Mouse (Mus musculus): ENCODE results near the gene Cflar. TPM values are rescaled to one million over a fixed set of nuclear protein-coding genes. Genes with fewer than 3 reads are reported as not detected.

Cflar gene
- polyA plus RNA-seq, 1 experiment from 2014 or later: 42.5 TPM

DNA sequence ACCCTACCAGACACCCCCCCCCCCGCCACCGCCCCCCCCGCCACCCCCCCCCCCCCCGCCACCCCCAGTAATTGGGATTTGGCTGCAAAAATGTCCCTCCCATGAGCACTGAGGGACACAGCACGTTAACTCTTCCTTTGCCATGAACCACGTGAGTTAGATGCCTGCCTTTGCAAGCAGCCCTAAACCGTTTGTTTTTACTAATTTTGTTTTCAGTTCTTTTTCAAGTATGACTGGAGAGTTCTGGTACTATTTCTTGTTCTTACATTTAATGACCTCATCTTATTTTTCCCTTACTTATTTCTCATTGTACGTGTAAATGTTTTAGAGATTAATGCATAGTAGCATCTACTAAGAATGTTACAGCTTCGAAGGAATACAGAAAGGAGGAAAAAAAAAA, 13.2 kb downstream of the Cflar start:
- H3K36me3 ChIP-seq (ENCODE audit: control insufficient read depth, insufficient read depth, low read length): peaks cover 22% of the 10 kb centered on the region
- no peak overlapping the region for H3K27ac ChIP-seq (ENCODE audit: low read length)
- 51% methylated on average over 6 of the region's 9 CpGs for WGBS
- no peak overlapping the region for H3K9ac ChIP-seq (ENCODE audit: low read length)
- H3K27me3 ChIP-seq (ENCODE audit: control insufficient read depth, insufficient read depth, low read depth, low read length): no peaks in the 10 kb centered on the region
- no peak overlapping the region for H3K4me3 ChIP-seq (ENCODE audit: low read length)
- no peaks in the 10 kb centered on the region for H3K9me3 ChIP-seq (ENCODE audit: control insufficient read depth, low read length)
- peaks cover 2% of the 10 kb centered on the region; the same call in 1 of the 2 replicates for H3K4me1 ChIP-seq (replicated peaks; ENCODE audit: control insufficient read depth, insufficient read depth, low read length)
- ATAC-seq (ENCODE audit: low read depth): no peak
- no peak overlapping the region for H3K4me2 ChIP-seq (ENCODE audit: low read depth, low read length)

DNA sequence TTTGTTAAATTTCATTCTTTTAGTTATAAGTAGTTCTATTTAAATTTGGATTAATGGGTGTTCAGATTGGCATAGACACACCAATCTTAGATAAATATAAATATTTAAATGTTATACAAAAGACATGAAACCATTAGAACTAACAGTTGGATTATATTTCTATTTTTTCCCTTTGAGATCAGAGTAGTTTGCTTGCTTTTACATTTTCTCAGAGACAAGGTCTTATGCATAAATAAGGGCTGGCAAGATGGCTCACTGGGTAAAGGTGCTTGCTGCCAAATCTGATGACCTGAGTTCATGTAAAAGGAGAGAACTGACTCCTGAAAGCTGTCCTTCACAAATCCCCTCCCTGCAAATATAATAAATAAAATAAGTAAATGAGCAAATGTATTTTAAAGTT, 13.8 kb downstream of the Cflar start:
- Histone ChIP-seq H3K9me3 (ENCODE audit: control insufficient read depth, low read length) (no peaks in the 10 kb centered on the region), H3K27ac (ENCODE audit: low read length) (no peak overlapping the region), H3K9ac (ENCODE audit: low read length) (no peak overlapping the region), H3K4me2 (ENCODE audit: low read depth, low read length) (no peak overlapping the region), H3K4me3 (ENCODE audit: low read length) (no peak overlapping the region), H3K27me3 (ENCODE audit: control insufficient read depth, insufficient read depth, low read depth, low read length) (no peaks in the 10 kb centered on the region), H3K4me1 (replicated peaks; ENCODE audit: control insufficient read depth, insufficient read depth, low read length) (peaks cover 2% of the 10 kb centered on the region; the same call in 1 of the 2 replicates), H3K36me3 (ENCODE audit: control insufficient read depth, insufficient read depth, low read length) (peaks cover 25% of the 10 kb centered on the region)
- ATAC-seq (ENCODE audit: low read depth): no peak

DNA sequence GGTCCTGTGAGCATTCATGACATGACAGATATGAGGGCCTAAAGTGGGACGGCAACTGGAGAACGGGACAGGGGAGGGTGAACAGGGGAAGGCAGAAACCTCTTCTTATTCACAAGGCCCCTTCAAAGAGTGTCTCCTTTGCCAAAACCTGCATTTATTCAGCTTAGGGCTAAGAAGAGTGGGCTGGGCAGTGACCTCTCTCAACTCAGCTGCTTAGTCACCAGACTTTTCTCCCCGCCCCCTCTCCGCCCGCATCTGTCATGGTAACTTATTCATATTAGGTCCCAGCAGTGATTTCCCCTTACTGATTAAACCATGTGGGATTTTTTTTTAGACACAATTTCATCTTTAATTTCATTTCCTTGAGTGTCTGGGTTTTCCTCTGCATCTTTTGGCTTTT, 14.5 kb downstream of the Cflar start:
- no peak overlapping the region for H3K9ac ChIP-seq (ENCODE audit: low read length)
- WGBS: 79% methylated on average over 5 of the region's 5 CpGs
- no peak overlapping the region for H3K4me3 ChIP-seq (ENCODE audit: low read length)
- no peak overlapping the region for H3K4me2 ChIP-seq (ENCODE audit: low read depth, low read length)
- no peak for ATAC-seq (ENCODE audit: low read depth)
- H3K36me3 ChIP-seq (ENCODE audit: control insufficient read depth, insufficient read depth, low read length): peaks cover 28% of the 10 kb centered on the region
- no peaks in the 10 kb centered on the region for H3K9me3 ChIP-seq (ENCODE audit: control insufficient read depth, low read length)
- no peaks in the 10 kb centered on the region for H3K27me3 ChIP-seq (ENCODE audit: control insufficient read depth, insufficient read depth, low read depth, low read length)
- H3K4me1 ChIP-seq (replicated peaks; ENCODE audit: control insufficient read depth, insufficient read depth, low read length): peaks cover 2% of the 10 kb centered on the region; the same call in 1 of the 2 replicates
- H3K27ac ChIP-seq (ENCODE audit: low read length): no peak overlapping the region

DNA sequence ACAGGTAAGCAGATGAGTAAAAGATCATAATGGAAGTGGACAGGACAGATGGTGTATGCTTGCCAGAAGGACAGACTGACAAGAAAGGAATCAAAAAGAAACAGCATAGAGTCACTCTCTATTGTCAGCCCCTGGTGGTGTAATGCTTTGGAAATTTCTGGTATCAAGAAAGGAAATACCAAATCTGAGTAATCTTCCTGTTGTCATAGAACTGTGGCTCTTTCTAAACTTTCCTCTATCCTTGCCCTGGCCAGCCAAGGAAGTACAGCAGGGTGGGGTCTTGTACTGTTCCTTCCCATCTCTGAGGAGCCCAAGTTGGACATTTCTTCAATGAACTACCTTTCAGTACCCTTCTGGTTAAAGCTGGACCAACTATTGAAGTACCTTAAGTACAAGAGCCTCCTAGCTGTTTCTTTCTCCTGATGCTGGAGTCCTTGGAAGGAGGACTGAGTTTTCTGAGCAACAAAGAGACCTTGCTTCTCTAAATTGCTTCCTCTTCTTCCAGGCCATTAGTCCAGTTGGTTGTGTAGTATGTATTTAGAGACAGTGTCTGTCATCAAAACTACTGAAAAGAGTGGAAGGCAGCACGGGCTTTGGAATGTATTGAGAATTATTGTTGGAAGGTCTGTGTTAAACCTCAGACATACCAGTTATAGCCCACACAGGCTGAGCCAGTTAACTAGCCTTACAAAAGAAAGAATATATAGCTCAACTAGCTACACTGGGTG, 15.9 kb downstream of the Cflar start:
- H3K4me1 ChIP-seq (replicated peaks; ENCODE audit: control insufficient read depth, insufficient read depth, low read length): peaks cover 2% of the 10 kb centered on the region; the same call in 1 of the 2 replicates
- peaks cover 36% of the 10 kb centered on the region for H3K36me3 ChIP-seq (ENCODE audit: control insufficient read depth, insufficient read depth, low read length)
- H3K9ac ChIP-seq (ENCODE audit: low read length): no peak overlapping the region
- 89% methylated on average over 1 of the region's 1 CpGs for WGBS
- H3K27me3 ChIP-seq (ENCODE audit: control insufficient read depth, insufficient read depth, low read depth, low read length): no peaks in the 10 kb centered on the region
- H3K27ac ChIP-seq (ENCODE audit: low read length): no peak overlapping the region; the same call in 1 of the 2 replicates
- H3K4me2 ChIP-seq (ENCODE audit: low read depth, low read length): no peak overlapping the region
- H3K4me3 ChIP-seq (ENCODE audit: low read length): no peak overlapping the region
- no peaks in the 10 kb centered on the region for H3K9me3 ChIP-seq (ENCODE audit: control insufficient read depth, low read length)
- peak; percentile 51; the same call in 1 of the 2 replicates for ATAC-seq (ENCODE audit: low read depth)

DNA sequence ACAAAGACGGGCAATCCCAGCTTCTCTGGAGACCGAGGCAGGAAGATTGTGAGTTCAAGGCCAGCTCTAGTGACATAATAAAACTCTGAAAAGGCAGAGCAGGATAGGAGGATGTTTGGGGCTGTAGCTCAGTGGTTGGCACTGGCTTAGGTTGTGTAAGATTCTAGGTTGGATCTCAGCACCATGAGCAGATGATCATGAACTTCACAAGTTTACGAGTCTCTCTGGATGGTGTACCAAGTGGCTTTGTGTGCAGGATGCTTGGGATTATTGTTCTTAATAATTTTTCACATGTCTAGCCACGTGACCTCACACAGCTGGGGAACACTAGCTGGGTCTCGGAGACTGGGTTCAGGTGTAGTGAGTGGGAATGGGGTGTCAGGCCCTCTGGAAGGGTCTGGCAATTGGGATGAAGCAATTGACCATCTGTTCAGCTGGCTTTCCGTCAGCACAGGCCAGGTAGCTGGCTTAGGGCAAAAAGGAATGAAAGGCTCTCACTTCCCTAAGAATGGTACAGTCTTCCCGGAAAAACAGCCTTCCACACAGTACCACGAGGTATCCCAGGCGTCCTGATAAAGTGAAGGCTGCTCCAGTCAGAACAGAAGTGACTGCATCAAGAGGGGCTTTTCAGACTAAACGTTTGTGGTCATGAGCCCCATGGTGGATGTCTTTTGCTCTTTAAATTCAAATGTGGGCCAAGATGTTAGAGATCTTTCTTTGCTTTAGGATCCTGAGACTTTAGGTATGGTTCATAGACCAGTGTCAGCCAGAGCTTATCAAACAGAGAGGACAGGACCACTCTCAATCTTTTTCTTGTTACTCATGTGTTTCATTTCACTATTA, 16.7 kb downstream of the Cflar start:
- peaks cover 2% of the 10 kb centered on the region; the same call in 1 of the 2 replicates for H3K4me1 ChIP-seq (replicated peaks; ENCODE audit: control insufficient read depth, insufficient read depth, low read length)
- ATAC-seq (ENCODE audit: low read depth): no peak
- H3K27me3 ChIP-seq (ENCODE audit: control insufficient read depth, insufficient read depth, low read depth, low read length): no peaks in the 10 kb centered on the region
- no peak overlapping the region for H3K4me3 ChIP-seq (ENCODE audit: low read length)
- H3K27ac ChIP-seq (ENCODE audit: low read length): no peak overlapping the region
- WGBS: 87% methylated on average over 10 of the region's 10 CpGs
- no peaks in the 10 kb centered on the region for H3K9me3 ChIP-seq (ENCODE audit: control insufficient read depth, low read length)
- H3K36me3 ChIP-seq (ENCODE audit: control insufficient read depth, insufficient read depth, low read length): peaks cover 36% of the 10 kb centered on the region
- no peak overlapping the region for H3K4me2 ChIP-seq (ENCODE audit: low read depth, low read length)
- H3K9ac ChIP-seq (ENCODE audit: low read length): no peak overlapping the region

DNA sequence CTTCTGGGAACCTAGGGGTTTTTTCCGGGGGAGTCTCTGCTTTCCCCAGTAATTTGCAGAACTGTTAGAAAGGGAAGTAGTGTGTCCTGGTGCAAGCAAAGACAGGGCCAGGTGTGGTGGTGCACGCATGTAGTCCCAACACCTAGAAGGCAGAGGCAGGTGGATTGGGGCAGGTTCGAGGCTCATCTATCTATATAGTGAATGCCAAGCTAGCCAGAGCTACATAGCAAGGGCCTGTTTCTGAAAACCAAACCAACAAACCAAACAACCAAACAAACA, 17.2 kb downstream of the Cflar start:
- Histone ChIP-seq H3K36me3 (ENCODE audit: control insufficient read depth, insufficient read depth, low read length) (peaks cover 38% of the 10 kb centered on the region), H3K27ac (ENCODE audit: low read length) (no peak overlapping the region), H3K4me2 (ENCODE audit: low read depth, low read length) (no peak overlapping the region), H3K27me3 (ENCODE audit: control insufficient read depth, insufficient read depth, low read depth, low read length) (no peaks in the 10 kb centered on the region), H3K9ac (ENCODE audit: low read length) (no peak overlapping the region), H3K4me3 (ENCODE audit: low read length) (no peak overlapping the region), H3K9me3 (ENCODE audit: control insufficient read depth, low read length) (no peaks in the 10 kb centered on the region), H3K4me1 (replicated peaks; ENCODE audit: control insufficient read depth, insufficient read depth, low read length) (peaks cover 2% of the 10 kb centered on the region; the same call in 1 of the 2 replicates)
- ATAC-seq (ENCODE audit: low read depth): no peak
- 92% methylated on average over 3 of the region's 3 CpGs for WGBS

DNA sequence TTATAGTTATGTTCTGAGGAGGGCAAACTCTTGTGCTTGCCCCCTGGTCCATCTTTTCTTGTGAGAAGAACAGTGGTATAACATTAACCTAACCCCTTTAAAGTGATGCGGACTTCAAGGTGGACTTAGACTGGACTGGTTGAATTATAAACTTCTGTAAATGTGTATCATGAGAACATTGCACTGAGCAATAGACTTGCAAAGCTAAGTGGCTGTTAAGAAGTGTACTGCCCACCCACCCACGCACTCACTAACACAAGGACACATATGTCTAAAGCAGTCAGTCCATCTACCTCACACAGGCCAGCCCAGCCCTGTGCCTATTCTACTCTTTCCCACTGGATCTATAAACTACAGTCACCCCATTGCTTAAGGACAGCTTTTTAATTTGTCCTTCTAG, 22.3 kb downstream of the Cflar start:
- WGBS: 94% methylated on average over 2 of the region's 2 CpGs
- Histone ChIP-seq H3K4me2 (ENCODE audit: low read depth, low read length) (no peak overlapping the region), H3K4me3 (ENCODE audit: low read length) (no peak overlapping the region), H3K36me3 (ENCODE audit: control insufficient read depth, insufficient read depth, low read length) (peaks cover 43% of the 10 kb centered on the region), H3K9ac (ENCODE audit: low read length) (no peak overlapping the region), H3K4me1 (replicated peaks; ENCODE audit: control insufficient read depth, insufficient read depth, low read length) (no peaks in the 10 kb centered on the region), H3K27me3 (ENCODE audit: control insufficient read depth, insufficient read depth, low read depth, low read length) (no peaks in the 10 kb centered on the region), H3K9me3 (ENCODE audit: control insufficient read depth, low read length) (no peaks in the 10 kb centered on the region), H3K27ac (ENCODE audit: low read length) (no peak overlapping the region)
- no peak for ATAC-seq (ENCODE audit: low read depth)

DNA sequence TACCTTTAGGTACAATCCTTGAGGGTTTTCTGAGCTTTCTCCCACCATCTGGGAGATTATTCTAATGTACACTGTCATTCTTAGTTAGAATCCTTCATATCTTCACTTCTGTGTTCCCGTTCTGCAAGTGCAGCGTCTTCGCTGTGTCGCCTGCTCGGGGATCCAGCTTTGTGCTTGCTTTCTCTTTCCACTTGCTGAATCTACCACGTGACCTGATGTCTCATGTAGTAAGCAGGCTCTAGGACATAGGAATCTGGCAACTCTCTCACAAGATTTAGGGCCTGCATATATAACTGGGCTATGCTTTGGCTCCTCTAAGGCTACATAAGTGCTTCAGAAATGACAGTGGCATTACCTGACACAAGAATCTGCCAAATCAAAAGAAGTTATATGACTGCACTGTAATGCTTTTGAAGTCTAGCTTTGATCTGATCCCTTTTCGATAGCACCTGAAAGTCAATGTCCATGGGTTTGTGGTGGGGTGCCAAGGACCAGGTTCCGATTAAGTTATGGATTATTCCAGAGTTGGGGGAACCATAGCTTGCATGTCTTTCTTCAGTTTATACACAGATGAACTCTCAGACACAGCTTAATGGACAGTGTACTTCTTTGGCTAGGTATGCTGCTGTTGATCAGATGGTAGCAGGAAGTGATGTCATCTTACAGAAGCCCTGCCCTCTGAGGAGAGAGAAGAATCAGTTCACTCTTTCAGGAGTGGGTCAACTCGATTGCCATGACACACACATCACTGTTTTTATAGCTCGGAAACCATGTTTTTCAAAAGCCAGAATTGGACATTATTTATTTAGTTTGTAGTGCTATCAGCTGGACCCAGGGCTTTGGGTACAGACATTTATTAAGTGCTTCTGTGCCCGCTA, 23.0 kb downstream of the Cflar start:
- H3K4me3 ChIP-seq (ENCODE audit: low read length): no peak overlapping the region
- 90% methylated on average over 11 of the region's 11 CpGs for WGBS

DNA sequence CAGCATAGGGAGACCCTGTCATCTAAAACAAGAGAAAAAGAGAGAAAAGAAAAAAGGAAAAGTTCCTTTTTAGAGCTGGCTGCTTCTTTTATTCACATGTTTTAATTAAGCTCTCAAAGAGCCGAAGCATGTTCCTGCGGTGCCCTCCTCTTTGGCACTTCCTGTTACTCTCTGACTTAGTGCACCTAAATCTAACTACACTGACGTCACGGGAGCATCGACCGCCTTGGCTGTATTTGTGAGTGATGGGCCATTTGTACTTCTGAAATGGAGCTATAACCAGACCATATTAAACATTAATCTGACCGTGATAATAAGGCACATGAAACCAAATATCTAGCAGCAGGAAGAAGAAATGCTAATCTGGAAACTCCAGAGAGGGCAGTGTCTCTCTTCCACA, 24.7 kb downstream of the Cflar start:
- Histone ChIP-seq H3K27ac (ENCODE audit: low read length) (no peak overlapping the region), H3K9ac (ENCODE audit: low read length) (no peak overlapping the region), H3K27me3 (ENCODE audit: control insufficient read depth, insufficient read depth, low read depth, low read length) (no peaks in the 10 kb centered on the region), H3K4me2 (ENCODE audit: low read depth, low read length) (no peak overlapping the region), H3K4me3 (ENCODE audit: low read length) (no peak overlapping the region), H3K4me1 (replicated peaks; ENCODE audit: control insufficient read depth, insufficient read depth, low read length) (no peaks in the 10 kb centered on the region), H3K9me3 (ENCODE audit: control insufficient read depth, low read length) (no peaks in the 10 kb centered on the region), H3K36me3 (ENCODE audit: control insufficient read depth, insufficient read depth, low read length) (peaks cover 41% of the 10 kb centered on the region)
- WGBS: 86% methylated on average over 7 of the region's 7 CpGs
- ATAC-seq (ENCODE audit: low read depth): no peak

More for the DNA sequence above, 23.0 kb downstream of the Cflar start:
- Histone ChIP-seq H3K9ac (ENCODE audit: low read length) (no peak overlapping the region), H3K27ac (ENCODE audit: low read length) (no peak overlapping the region), H3K4me1 (replicated peaks; ENCODE audit: control insufficient read depth, insufficient read depth, low read length) (no peaks in the 10 kb centered on the region), H3K27me3 (ENCODE audit: control insufficient read depth, insufficient read depth, low read depth, low read length) (no peaks in the 10 kb centered on the region), H3K9me3 (ENCODE audit: control insufficient read depth, low read length) (no peaks in the 10 kb centered on the region), H3K4me2 (ENCODE audit: low read depth, low read length) (no peak overlapping the region), H3K36me3 (ENCODE audit: control insufficient read depth, insufficient read depth, low read length) (peaks cover 39% of the 10 kb centered on the region)
- ATAC-seq (ENCODE audit: low read depth): no peak

Measured in lung, embryonic 16.5 days (tissue).